Mouse (Mus musculus): ENCODE measurements around the gene Son. TPM values are rescaled to one million over a fixed set of nuclear protein-coding genes. Genes with fewer than 3 reads are reported as not detected.

Son gene
- polyA plus RNA-seq, 1 experiment from 2014 or later = 39.0 TPM

DNA sequence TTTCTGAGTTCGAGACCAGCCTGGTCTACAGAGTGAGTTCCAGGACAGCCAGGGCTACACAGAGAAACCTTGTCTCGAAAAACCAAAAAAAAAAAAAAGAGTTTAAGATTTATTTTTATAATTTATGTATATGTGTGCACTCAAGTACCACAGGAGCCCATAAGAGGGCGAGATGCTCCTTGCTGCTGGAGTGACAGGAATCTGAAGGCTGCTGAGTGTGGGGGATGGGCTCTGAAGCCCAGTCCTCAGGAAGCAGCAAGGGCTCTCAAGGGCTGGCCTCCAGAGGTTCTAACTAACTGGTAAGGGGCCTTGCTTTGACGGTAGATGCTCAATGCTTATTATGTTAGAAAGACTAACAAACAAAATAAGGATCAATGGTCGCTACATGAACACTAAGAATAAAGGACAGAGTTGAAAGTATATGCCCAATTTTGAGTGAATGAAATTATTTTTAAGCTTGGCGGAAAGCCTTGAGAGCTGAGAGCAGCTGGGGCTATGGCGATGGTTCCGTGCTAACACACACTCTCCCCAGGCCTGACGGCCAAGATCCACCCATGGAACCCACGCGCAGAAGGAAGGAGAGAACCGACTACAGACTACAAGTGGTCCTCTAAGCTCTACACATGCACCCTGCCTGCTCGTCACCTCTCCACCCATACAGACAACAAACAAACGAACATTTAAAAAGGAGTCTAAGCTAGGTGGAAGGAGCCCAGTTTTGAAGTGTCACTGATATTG, 57.5 kb downstream of the Son start:
- no peaks in the 10 kb centered on the region for H3K27me3 ChIP-seq (ENCODE audit: control insufficient read depth, insufficient read depth, low read depth, low read length)
- no peaks in the 10 kb centered on the region for H3K9me3 ChIP-seq (replicated peaks; ENCODE audit: control insufficient read depth, low read length)
- no peak overlapping the region for H3K27ac ChIP-seq (ENCODE audit: low read length)
- no peak overlapping the region for H3K9ac ChIP-seq (ENCODE audit: low read depth, low read length)
- ATAC-seq (ENCODE audit: low read depth) = no peak
- H3K4me2 ChIP-seq (ENCODE audit: low read depth, low read length) = no peak overlapping the region
- H3K4me1 ChIP-seq (ENCODE audit: control insufficient read depth, low read depth, low read length) = peaks cover 2% of the 10 kb centered on the region; the same call in 1 of the 2 replicates
- no peak overlapping the region for H3K4me3 ChIP-seq (ENCODE audit: low read depth, low read length)
- peaks cover 20% of the 10 kb centered on the region for H3K36me3 ChIP-seq (ENCODE audit: control insufficient read depth, insufficient read depth)
- WGBS (ENCODE audit: insufficient replicate concordance) = 82% methylated on average over 14 of the region's 14 CpGs

DNA sequence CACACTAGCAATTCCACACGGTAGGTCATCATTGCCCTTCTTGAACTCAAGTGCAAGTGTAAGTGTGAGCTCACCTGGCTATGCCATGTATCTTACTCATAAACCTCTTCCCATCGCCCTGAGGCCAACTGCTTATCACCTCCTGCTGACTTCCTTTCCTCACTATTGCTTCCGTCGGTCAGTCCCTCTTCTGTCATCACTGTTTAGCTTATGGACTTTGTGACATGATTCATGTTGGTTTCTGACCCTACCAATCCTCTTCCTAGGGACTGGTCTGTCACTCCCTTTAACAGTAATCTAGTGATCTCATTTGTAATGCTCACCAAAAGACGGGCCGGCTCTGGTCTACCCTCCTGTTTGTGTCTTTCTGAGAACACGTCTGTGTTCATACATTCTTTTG, 62.9 kb downstream of the Son start:
- no peaks in the 10 kb centered on the region for H3K27me3 ChIP-seq (ENCODE audit: control insufficient read depth, insufficient read depth, low read depth, low read length)
- no peaks in the 10 kb centered on the region for H3K4me1 ChIP-seq (ENCODE audit: control insufficient read depth, low read depth, low read length)
- H3K9ac ChIP-seq (ENCODE audit: low read depth, low read length) = no peak overlapping the region
- no peak for ATAC-seq (ENCODE audit: low read depth)
- WGBS (ENCODE audit: insufficient replicate concordance) = 55% methylated on average over 7 of the region's 7 CpGs
- H3K27ac ChIP-seq (ENCODE audit: low read length) = no peak overlapping the region
- no peak overlapping the region for H3K4me2 ChIP-seq (ENCODE audit: low read depth, low read length)
- H3K36me3 ChIP-seq (ENCODE audit: control insufficient read depth, insufficient read depth) = peaks cover 23% of the 10 kb centered on the region
- H3K9me3 ChIP-seq (replicated peaks; ENCODE audit: control insufficient read depth, low read length) = no peaks in the 10 kb centered on the region
- no peak overlapping the region for H3K4me3 ChIP-seq (ENCODE audit: low read depth, low read length)

DNA sequence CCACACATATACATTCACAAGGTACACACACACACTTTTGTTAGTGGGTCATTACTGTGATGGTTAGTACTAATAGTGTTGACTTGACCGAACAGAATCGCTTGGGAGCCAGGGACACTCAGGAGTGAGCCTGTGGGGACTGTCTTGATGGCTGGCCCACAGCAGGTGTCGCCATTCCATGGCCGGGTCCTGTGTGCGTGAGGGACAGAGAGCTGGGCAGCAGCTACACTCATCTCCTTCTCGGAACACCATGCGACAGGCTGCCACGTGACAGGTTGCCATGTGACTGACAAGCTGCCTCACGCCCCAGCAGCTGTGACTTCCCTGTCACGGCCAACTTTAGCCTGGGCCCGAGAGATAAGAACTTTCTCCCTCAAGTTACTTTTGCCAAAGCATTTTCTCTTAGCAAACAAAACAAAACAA, 69.6 kb downstream of the Son start:
- Histone ChIP-seq H3K27ac (ENCODE audit: low read length) (peak overlapping the region; percentile 98), H3K27me3 (ENCODE audit: control insufficient read depth, insufficient read depth, low read depth, low read length) (no peaks in the 10 kb centered on the region), H3K36me3 (ENCODE audit: control insufficient read depth, insufficient read depth) (peaks cover 13% of the 10 kb centered on the region), H3K4me1 (ENCODE audit: control insufficient read depth, low read depth, low read length) (peaks cover 22% of the 10 kb centered on the region), H3K4me2 (ENCODE audit: low read depth, low read length) (peak overlapping the region; percentile 56), H3K9ac (ENCODE audit: low read depth, low read length) (peak overlapping the region; percentile 59), H3K4me3 (ENCODE audit: low read depth, low read length) (no peak overlapping the region), H3K9me3 (replicated peaks; ENCODE audit: control insufficient read depth, low read length) (no peaks in the 10 kb centered on the region)
- 27% methylated on average over 11 of the region's 11 CpGs for WGBS (ENCODE audit: insufficient replicate concordance)
- ATAC-seq (ENCODE audit: low read depth) = peak; percentile 99

DNA sequence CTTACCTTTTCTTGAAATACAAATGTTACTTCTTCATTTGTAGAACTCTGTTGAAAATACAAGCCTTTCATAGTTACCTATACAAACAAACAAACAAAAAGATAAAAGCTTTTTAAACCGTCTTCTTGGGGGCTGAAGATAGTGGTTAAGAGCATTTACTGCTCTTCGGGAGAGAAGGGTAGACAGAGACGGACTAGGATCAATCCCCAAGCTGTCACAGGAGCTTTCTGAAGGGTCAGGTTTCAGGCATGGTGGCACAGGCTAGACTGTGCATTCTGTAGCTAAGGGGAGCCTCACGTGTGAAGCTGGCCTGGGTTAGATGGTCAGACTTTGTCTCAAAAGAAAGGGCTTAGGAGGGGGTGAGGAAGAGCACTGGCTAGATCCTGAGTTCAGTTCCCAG, 70.1 kb downstream of the Son start:
- H3K27ac ChIP-seq (ENCODE audit: low read length) = peak overlapping the region; percentile 98
- H3K9ac ChIP-seq (ENCODE audit: low read depth, low read length) = peak overlapping the region; percentile 47; the same call in 1 of the 2 replicates
- WGBS (ENCODE audit: insufficient replicate concordance) = 26% methylated on average over 4 of the region's 4 CpGs
- peaks cover 22% of the 10 kb centered on the region for H3K4me1 ChIP-seq (ENCODE audit: control insufficient read depth, low read depth, low read length)
- H3K4me2 ChIP-seq (ENCODE audit: low read depth, low read length) = peak overlapping the region; percentile 24; the same call in 1 of the 2 replicates
- no peak overlapping the region for H3K4me3 ChIP-seq (ENCODE audit: low read depth, low read length)
- H3K36me3 ChIP-seq (ENCODE audit: control insufficient read depth, insufficient read depth) = peaks cover 11% of the 10 kb centered on the region
- ATAC-seq (ENCODE audit: low read depth) = peak; percentile 58
- H3K9me3 ChIP-seq (replicated peaks; ENCODE audit: control insufficient read depth, low read length) = no peaks in the 10 kb centered on the region
- no peaks in the 10 kb centered on the region for H3K27me3 ChIP-seq (ENCODE audit: control insufficient read depth, insufficient read depth, low read depth, low read length)

DNA sequence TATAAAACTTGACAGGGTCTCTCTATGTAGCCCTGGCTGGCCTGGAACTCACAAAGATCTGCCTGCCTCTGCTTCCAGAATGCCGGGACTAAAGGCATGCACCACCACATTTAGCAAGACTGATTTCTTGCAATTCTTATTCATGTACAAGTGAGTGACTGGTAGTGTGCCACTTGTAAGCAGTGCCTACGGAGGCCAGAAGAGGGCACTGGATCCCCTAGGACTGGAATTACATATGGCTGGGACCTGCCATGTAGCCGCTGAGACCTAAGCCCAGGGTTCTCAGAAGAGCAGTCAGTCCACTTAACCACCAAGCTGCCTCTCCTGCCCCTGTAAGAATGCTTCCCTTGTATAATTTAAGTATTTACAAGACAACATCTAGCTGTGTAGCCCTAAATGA, 76.9 kb downstream of the Son start:
- H3K4me2 ChIP-seq (ENCODE audit: low read depth, low read length) = no peak overlapping the region
- no peak overlapping the region for H3K27ac ChIP-seq (ENCODE audit: low read length)
- H3K4me1 ChIP-seq (ENCODE audit: control insufficient read depth, low read depth, low read length) = peaks cover 20% of the 10 kb centered on the region
- H3K27me3 ChIP-seq (ENCODE audit: control insufficient read depth, insufficient read depth, low read depth, low read length) = peaks cover under 1% of the 10 kb centered on the region
- no peak for ATAC-seq (ENCODE audit: low read depth)
- H3K4me3 ChIP-seq (ENCODE audit: low read depth, low read length) = no peak overlapping the region
- WGBS (ENCODE audit: insufficient replicate concordance) = 42% methylated on average over 3 of the region's 3 CpGs
- H3K9me3 ChIP-seq (replicated peaks; ENCODE audit: control insufficient read depth, low read length) = no peaks in the 10 kb centered on the region
- peaks cover 4% of the 10 kb centered on the region; the same call in 1 of the 2 replicates for H3K36me3 ChIP-seq (ENCODE audit: control insufficient read depth, insufficient read depth)
- no peak overlapping the region for H3K9ac ChIP-seq (ENCODE audit: low read depth, low read length)

DNA sequence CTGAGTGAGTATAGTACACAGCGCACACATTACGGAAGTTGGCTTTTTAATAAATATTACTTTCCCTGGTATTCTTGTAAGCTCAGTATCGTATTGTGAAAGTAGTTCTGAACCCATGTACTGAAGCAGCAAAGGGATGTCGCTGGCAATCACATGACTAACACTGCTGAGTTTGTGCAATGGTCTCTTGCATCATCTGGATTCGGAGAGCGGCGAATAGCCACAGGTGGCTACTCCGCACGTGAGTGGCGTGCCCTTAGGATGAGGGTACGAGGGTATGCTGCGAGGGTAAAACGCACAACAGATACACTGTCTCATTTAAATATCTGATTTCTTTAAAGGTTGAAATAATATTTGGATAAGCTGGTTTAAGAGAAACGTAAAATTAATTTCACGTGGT, 80.1 kb downstream of the Son start:
- H3K4me1 ChIP-seq (ENCODE audit: control insufficient read depth, low read depth, low read length) = peaks cover 29% of the 10 kb centered on the region
- H3K4me2 ChIP-seq (ENCODE audit: low read depth, low read length) = peak overlapping the region; percentile 99
- no peak for ATAC-seq (ENCODE audit: low read depth)
- peaks cover 31% of the 10 kb centered on the region for H3K27me3 ChIP-seq (ENCODE audit: control insufficient read depth, insufficient read depth, low read depth, low read length)
- 77% methylated on average over 15 of the region's 15 CpGs for WGBS (ENCODE audit: insufficient replicate concordance)
- H3K4me3 ChIP-seq (ENCODE audit: low read depth, low read length) = peak overlapping the region; percentile 81
- H3K9ac ChIP-seq (ENCODE audit: low read depth, low read length) = peak overlapping the region; percentile 81
- H3K9me3 ChIP-seq (replicated peaks; ENCODE audit: control insufficient read depth, low read length) = no peaks in the 10 kb centered on the region
- peak overlapping the region; percentile 86 for H3K27ac ChIP-seq (ENCODE audit: low read length)
- no peaks in the 10 kb centered on the region for H3K36me3 ChIP-seq (ENCODE audit: control insufficient read depth, insufficient read depth)

DNA sequence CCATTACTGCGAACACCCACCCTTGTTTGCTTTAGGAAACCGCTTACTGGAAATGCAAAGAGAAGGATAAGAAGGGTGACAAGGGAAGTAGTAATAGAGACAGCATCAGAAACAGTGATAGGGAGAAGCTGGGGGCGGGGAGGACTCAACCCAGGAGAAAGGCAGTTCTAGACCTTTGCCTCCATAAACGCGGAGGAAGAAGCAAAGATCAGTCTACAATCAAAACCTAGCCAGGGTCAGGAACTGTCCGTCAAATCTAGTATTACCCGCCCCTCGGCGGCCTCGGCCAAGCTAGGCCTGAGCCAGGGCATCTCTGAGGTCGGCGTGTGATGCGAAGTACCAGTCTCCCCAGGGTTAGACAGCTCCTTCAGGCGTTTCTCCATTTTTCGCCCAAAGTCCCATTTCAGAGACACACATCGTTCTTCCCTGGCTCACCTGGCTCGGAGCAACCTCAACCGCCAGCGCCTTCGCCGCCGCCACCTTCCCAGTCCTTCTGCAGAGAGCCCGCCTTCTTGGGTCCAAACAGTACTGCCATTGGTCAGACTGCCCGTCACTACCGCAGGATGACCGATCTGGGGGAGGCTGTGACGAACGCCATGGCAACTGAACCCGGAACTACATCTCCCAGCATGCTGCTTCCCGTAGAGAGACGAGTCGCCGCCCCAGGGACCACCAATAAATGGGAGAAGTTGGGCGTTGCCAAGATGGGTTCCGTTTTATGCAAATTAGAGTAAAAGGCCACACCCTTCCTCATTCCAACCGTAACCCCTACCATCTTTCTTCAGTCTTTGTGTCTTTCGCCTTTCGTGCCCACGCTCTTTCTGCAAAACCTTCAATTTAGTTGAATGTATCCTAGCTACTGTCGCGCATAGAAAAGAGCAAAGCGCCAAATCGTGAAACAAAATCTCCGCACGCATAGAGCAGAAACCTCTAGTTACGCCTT, 81.1 kb downstream of the Son start, which contains the start of gene Cryzl1:
Cryzl1 (minus strand) TSS at position 853 of the 943 bp plus-strand sequence.
- Histone ChIP-seq H3K9me3 (replicated peaks; ENCODE audit: control insufficient read depth, low read length) (no peaks in the 10 kb centered on the region), H3K4me2 (ENCODE audit: low read depth, low read length) (peak within 1 kb of the TSS; percentile 99), H3K4me1 (ENCODE audit: control insufficient read depth, low read depth, low read length) (peaks cover 29% of the 10 kb centered on the region), H3K36me3 (ENCODE audit: control insufficient read depth, insufficient read depth) (no peaks in the 10 kb centered on the region), H3K9ac (ENCODE audit: low read depth, low read length) (peak within 1 kb of the TSS; percentile 81), H3K4me3 (ENCODE audit: low read depth, low read length) (peak within 1 kb of the TSS; percentile 81), H3K27me3 (ENCODE audit: control insufficient read depth, insufficient read depth, low read depth, low read length) (peaks cover 38% of the 10 kb centered on the region), H3K27ac (ENCODE audit: low read length) (peak within 1 kb of the TSS; percentile 86)
- ATAC-seq (ENCODE audit: low read depth) = peak; percentile 93
- under 1% methylated on average over 46 of the region's 46 CpGs for WGBS (ENCODE audit: insufficient replicate concordance)
